Mouse (Mus musculus) inflammation-experienced regulatory T-cells, adult 16 weeks (primary cell): Measurements from ENCODE around the gene Kcnj12. TPM values are rescaled to one million over a fixed set of nuclear protein-coding genes. Genes with fewer than 3 reads are reported as not detected.

Experiments
- polyA plus RNA-seq: library from polyadenylated mRNA; unstranded; fragments of 100-300 nt; shearing (Covaris generic); gene quantifications from one replicate; pipeline ENCODE4 v1.2.1, GENCODE M21; 2017

The Kcnj12 gene
- not detected for polyA plus RNA-seq

GRCm38 (mm10) chr11:61022550-61023391 lies at the start of gene Kcnj12:
TSS of gene Kcnj12 (plus strand) at chr11:61022564.

Other genes starting within 250 kb of the Kcnj12 start
- 24.4 TPM for gene Top3a, start 245.2 kb upstream of the Kcnj12 start, polyA plus RNA-seq
- gene Smcr8, start 245.0 kb upstream of the Kcnj12 start, polyA plus RNA-seq, result 15.0 TPM
- 25.1 TPM for gene Shmt1, start 210.8 kb upstream of the Kcnj12 start, polyA plus RNA-seq
- gene Dhrs7b, start 191.9 kb upstream of the Kcnj12 start, polyA plus RNA-seq, result 36.8 TPM
- 45.8 TPM for gene Tmem11, start 143.3 kb upstream of the Kcnj12 start, polyA plus RNA-seq
- gene Natd1, start 107.8 kb upstream of the Kcnj12 start, polyA plus RNA-seq, result 11.2 TPM
- 74.9 TPM for gene Map2k3, start 90.5 kb upstream of the Kcnj12 start, polyA plus RNA-seq
- gene Tnfrsf13b, start 104.2 kb downstream of the Kcnj12 start, polyA plus RNA-seq, result 77.9 TPM
- gene Usp22, start 152.5 kb downstream of the Kcnj12 start, polyA plus RNA-seq, result 26.0 TPM
- not detected for gene Aldh3a1, start 185.0 kb downstream of the Kcnj12 start, polyA plus RNA-seq
- 62.6 TPM for gene Aldh3a2, start 244.9 kb downstream of the Kcnj12 start, polyA plus RNA-seq